Mouse (Mus musculus) C2C12 (cell line): Measurements from ENCODE around the gene Med25.

ENCODE experiments used
- CEBPB ChIP-seq: IDR thresholded peaks from one replicate; pipeline ENCODE4 v1.6.1; 2011; ENCODE audit warnings: low read depth, mild to moderate bottlenecking, control low read depth, moderate library complexity
- CTCF ChIP-seq: IDR thresholded peaks from one replicate; pipeline ENCODE4 v1.5.1; 2011; ENCODE audit not compliant: control insufficient read depth, insufficient read depth, insufficient read length

GRCm38 (mm10) chr7:44867802-44868201 lies 24.7 kb downstream of the Med25 start:
- TF ChIP-seq CTCF, result no peak
- TF ChIP-seq CEBPB, result no peak
